Mouse (Mus musculus) kidney, adult 8-10 months (tissue): ENCODE data around the gene Nufip2.

ENCODE experiments used
- DNase-seq, 2 experiments: peaks; one replicate each; pipeline ENCODE4 v3.0.0; 2022

The Nufip2 gene

DNA sequence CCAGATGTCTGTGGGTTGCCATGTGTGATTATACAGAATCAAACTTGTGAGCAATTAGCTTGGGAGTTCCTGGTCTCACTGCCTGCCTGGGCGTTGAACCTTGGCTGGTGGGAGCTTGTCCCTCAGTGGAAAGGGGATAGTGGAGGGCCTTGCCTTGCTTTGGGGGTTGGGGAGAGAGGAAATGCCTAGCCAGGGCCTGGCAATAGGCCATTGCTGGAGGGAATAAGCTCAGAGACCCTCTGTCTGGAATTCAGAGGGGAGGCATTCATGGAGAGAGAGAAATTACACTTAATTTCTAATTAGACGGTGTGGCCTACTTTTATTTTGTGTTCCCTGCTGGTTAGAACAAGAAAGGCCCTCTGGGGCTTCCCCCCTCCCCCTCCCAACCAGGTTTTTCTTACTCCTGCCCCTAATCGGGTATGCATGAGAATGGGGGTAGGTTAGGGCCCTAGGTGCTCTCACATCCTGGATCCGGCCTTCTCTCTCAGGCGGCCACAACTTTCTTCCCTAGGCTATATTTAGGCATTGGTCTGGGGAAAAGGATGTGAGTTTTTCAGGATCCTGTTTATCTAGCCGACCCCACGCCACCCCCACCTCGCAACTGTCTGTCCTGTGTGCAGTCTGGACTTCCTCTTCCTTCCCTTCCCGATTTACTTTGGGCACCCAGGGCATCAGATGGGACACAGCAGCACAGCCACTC lies 89.9 kb downstream of the Nufip2 start:
- DNase-seq: no peak

DNA sequence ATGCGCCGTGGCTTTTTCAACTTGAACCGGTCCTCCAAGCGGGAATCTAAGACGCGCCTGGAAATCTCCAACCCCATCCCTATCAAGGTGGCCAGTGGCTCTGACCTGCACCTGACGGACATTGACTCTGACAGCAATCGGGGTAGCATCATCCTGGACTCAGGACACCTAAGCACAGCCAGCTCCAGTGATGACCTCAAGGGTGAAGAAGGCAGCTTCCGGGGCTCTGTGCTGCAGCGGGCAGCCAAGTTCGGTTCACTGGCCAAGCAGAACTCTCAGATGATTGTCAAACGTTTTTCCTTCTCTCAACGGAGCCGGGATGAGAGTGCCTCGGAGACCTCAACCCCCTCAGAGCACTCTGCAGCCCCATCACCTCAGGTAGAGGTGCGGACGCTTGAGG lies 91.5 kb downstream of the Nufip2 start:
- no peak for DNase-seq

DNA sequence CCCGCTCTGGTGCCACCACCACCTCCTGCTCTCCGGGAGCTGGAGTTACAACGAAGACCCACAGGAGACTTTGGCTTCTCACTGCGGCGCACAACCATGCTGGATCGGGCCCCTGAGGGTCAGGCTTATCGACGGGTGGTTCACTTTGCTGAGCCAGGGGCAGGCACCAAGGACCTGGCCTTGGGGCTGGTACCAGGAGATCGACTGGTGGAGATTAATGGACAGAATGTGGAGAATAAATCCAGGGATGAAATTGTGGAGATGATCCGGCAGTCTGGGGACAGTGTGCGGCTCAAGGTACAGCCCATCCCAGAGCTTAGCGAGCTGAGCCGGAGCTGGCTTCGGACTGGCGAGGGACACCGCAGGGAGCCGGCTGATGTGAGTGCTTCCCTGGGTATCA lies 92.0 kb downstream of the Nufip2 start:
- DNase-seq: no peak

DNA sequence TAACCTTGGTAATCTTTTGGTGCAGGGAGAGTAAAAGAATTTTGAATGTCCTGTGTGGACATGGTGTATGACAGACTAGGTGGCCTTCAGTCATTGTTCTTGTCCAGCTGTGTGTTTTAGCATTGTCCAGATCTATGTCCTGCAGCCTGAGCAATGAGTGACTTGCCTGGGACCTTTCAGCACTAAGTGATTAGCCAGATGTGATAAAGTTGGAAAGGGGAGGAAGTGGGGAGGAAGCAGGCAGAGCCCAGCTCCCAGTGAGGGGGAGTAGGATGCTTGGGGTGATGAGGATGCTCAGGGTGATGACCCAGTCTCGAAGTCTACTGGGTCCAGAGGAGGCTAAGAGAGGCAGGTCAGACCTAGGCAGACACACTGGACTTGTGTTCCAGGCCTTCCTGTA lies 93.3 kb downstream of the Nufip2 start:
- no peak for DNase-seq

DNA sequence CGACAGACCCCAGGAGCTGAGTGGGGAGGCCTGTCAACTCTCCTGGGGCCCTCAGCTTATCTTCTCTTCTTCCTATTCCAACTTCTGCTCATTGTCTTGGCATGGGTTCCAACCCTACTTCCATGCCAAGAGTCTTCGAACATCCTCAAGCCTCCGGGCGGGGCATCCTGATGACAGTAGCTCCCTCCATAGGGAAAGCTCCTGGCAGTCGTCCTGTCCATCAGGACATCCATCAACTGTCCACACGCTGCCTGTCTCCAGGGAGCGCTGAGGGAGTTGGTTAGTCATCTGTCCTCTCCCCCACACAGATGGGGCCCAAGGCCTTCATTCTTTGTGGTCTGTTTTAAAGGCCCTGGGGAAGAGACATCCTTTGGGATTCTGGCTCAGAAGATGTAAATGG lies 95.1 kb downstream of the Nufip2 start:
- no peak for DNase-seq

DNA sequence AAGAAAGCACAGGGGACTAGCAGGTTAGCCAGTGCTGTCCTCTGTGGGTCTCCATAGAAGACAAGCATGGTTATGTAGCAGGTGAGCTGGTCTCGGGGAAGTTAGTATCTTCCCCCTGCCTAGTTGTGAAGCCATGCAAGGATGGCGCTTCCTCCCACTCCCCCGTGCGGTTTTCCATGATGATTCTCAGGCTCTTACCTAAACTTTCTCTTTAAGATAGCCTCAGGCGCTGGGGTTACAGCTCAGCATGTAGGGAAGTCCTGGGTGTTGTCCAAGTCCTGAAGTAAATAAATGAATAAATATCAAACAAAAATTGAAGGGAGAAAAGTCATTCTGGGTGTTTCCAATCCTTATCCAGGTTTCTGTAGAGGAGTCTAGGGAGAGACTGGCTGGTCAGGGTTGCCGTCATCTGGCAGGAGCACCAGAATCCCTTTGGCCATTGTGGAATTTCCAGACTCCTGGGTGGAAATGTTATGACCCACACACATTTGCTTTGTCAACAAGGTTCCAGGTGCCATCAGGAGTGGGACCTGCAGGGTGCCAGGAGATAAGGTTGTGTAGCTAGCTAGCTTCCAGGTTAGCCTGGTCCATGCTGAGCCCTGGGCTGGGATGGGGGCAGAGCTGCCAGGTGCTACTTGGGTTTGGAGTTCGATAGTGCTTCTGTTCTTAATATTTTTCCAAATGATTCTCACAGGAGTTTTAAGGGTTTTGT lies 96.3 kb downstream of the Nufip2 start:
- DNase-seq: no peak

DNA sequence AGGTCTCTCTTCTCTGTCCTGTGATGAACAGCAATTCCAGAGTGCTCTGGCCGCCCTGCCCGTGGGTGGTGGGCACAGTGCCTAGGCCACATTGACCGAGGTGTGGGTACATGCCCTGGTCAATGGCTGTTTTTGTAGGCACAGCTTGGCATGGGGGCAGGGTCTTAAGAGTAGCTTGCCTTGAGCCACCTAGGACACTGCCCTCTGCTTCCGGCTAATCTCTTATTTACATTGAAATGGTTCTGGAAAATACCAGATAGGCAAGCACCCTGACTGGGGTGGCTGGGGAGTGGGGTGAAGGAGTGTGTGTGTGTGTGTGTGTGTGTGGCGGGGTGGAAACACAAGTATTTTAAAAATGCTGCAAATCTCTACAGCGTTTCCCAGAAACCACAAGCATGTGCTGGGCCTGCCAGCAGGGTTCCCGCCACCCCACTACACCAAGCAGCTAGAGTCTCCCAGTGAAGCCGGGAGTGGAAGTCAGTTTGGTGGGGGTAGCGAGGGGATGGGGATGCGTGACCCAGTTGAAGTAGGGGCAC lies 97.3 kb downstream of the Nufip2 start:
- DNase-seq: peak; percentile 64 to 74

DNA sequence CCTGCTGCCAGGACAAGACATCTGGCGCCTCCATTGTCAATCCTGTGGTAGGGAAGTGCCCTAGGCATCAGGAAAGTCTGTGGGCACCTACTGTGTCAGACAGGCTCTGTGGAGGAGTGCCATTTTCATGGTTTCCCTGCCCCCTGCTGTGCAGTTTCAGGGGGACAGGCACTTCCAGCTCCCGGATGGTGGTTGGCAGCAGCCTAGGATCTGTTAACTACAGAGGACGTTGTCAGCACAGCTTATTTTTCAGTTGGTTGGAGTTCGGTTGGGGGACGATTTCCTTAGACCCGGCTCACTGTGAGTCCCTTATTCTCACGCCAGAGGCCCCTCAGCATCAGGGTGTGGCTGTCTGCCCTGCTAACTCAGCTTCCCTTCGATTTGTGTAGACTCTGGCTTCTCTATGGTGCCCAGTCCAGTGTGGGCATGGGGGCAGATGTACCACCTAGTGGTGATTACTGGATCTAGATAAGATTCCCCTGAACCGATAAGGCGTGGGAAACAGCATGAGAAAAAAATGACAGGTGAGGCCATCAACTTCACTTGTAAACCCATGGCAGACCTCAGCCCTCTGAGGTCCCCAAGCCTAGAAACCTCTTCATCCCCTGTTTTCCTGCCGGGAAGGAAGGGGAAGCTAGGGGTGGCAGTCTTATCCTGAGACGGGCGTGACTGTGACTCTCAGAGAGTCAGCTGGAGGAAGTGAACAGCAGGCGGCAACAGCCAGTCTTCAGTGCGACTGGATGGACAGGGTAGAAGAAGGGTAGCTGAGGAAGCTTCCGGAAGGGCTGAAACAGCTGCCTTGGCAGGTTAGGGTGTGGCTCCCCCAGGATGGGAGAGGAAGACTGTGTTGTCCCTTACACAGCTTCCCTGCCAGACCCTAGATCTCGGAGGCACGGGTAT lies 98.0 kb downstream of the Nufip2 start:
- DNase-seq: peak in 1 of 2 experiments; percentile 62

DNA sequence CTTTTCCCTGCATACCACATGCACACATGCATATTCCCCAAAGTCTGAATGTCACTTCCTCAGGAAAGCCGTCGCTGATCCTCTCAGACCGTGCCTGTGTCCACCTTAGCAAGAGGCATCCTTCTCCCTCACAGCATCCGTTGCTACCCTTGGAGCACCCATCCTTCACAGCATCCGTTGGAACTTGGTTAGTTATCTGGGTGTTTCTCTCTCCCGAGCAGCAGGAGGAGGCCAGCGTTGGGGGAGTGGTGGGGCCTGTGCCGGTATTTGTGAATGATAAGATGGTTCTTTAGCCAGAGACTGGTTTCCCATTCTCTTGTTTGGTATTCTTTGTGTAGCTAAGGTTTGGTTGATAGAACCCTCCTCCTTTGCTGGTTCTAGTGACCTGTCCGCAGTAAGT lies 98.9 kb downstream of the Nufip2 start:
- no peak for DNase-seq

DNA sequence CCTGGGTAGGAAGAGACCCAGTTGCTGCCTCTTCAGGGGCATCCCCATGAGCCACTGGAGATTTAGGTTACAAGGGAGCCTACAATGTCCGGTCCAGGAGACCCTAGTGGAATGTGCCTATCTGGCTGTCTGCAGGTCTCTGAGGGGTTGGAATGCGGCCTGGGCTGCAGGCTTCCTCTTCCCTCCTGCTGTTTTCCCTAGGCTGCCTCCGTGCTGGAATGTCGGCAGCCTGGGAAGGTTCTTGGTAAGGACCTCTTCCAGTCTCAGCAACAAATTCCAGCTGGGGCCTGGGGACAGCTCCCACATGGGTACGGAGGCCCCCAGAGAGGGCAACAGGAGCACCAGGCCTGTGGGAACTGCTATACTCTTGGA lies 99.4 kb downstream of the Nufip2 start:
- peak in 1 of 2 experiments; percentile 52 for DNase-seq

DNA sequence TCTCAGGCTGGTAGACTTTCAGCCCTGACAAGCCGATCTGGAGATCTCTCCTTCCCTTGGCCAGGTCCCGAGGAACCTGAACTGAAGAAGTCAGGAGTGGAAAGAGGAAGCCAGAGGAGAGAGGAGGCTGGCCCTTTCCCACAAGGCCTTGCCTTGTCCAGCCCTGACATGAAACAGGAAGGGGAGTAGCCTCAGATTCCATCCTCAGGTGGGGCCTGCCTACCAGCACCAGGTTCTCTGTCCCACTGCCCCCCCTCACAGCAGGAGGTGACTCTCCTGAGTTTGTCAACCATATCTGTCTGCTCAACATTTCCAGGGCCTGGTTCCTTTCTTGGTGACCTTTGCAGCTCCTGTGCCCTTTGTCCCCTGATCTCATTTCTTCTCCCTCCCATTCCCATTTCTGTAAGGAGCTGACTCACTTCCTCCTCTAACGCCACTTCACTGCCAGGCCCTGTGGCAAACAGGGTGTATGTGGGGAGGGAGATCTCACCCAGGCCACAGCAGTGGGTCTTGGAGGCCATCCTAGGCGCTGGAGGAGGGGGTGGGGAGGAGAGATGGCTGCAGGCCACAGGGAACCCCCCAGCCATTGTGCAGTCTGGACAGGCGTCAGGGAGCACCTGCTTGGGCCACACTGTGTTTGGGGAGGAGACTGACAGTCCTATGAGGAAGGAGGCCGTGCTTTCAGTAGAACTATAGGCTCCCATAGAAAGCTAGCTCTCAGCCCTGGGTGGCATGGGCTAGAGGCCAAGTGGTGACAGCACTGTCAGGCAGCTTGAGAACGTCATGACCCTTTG lies 100.0 kb downstream of the Nufip2 start:
- peak; percentile 84 to 89 for DNase-seq

DNA sequence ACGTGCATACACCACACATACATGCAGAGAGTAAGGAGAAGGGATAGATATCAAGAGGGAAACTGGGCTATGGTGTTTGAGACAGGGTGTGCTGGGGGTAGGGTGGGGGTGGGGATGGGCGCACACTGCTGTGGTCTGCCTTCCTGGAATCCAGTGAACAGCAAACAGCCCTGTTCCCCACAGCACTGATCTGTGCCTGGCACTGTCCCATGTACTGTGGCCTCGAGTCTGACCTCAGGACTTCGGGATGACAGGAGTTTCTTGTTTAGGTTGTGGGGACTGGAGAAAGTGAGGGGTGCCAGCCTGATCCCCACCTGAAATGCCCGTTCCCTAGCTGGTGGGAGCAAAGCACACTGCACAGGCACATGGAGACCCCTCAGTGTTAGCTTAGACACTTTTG lies 101.8 kb downstream of the Nufip2 start, which contains the start of gene Gm10277:
Gene Gm10277 (minus strand): TSS at position 41 of the 400 bp plus-strand sequence.
- no peak for DNase-seq

DNA sequence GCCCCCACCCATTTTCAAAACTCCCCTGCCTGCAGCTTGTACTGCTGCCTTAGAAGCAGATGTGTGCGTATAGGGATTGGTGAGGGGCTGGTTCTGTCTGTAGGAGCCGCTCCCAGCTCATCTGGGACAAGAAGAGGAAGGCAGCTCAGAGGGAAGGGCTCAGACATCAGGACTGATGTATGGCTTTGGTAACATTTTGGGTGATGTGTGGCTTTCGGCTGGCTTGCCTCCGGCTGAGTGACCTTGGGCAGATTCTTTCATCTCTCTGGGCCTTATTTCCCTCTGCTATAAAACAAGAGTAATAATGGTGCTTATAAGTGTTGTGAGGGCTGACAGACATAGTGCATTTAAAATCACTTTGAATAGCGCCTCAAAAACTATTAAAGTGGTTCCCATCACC lies 103.6 kb downstream of the Nufip2 start:
- no peak for DNase-seq

DNA sequence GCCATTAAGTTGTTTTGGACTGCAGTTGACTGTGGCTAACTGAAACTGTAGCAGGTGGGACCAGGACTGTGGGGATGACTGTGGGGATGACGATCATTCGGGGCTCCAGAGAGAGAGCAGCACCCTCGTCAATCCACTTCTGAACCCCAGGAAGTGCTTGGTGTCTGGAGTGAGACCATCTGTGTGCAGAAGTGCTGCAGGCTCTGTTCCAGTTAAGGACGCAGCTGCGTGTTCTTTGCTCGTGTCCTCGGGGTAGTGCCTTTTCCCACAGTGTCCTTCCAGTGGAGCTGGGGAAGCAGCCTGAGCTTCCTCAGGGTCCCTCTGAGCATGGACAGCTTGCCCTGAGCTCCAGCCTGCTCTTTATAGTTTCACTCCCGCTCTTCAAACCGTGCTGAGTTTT lies 104.3 kb downstream of the Nufip2 start:
- DNase-seq: no peak

DNA sequence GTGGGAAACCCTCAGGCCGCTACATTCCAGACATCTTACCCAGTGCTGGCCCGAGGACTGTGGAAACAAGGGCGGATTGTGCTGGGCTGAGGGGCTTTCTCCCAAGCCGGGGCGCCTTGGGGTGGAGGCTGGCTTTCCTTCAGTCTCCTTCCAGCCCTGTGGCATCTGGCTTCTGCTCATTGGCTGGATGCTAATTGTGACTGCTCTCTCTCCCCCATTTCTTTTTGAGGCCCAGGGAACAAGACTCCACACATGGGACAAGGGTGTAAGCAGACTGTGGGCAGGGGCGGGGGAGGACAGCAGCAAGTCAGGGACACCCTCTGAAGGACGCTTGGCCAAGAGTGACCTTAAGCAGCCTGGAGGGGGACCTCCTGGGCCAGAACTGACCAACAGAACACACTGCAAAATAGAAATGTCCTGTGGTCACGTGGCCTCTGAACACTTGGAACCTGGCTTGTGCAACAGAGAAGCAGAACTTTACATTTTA lies 105.3 kb downstream of the Nufip2 start:
- no peak for DNase-seq
